Mouse (Mus musculus) gastrocnemius, adult 2 months (tissue): ENCODE results near the gene Trank1. TPM values are rescaled to one million over a fixed set of nuclear protein-coding genes. Genes with fewer than 3 reads are reported as not detected.
A peak's percentile ranks its signal among the peaks of the same experiment; 100 is the strongest.

Source experiments
- DNase-seq: peaks from one replicate; pipeline ENCODE4 v3.0.0; 2022
- H3K27ac ChIP-seq: fragments of 200-600 bp; 2 replicates; pipeline ENCODE4 v1.8.1; 2022; ENCODE audit warnings: mild to moderate bottlenecking
- H3K4me3 ChIP-seq: fragments of 200-600 bp; 2 replicates; pipeline ENCODE4 v1.8.1; 2022; ENCODE audit warnings: mild to moderate bottlenecking, moderate library complexity
- CTCF ChIP-seq: fragments of 200-600 bp; IDR thresholded peaks from 2 replicates; pipeline ENCODE4 v1.8.1; 2022; ENCODE audit warnings: antibody characterized with exemption, mild to moderate bottlenecking, moderate library complexity
- intact Hi-C: fragments of 180-260 bp; cut with DNase I; formaldehyde crosslinking; loops from one replicate; pipeline ENCODE4 v1.15.1; 2025
- long read RNA-seq, 2 experiments: library from polyadenylated mRNA; stranded (forward); transcript quantifications; one replicate each; pipeline ENCODE4 v2.0.0; 2021
- total RNA-seq, 2 experiments: library from RNA; stranded (reverse); gene quantifications; 2 replicates each; pipeline ENCODE4 v1.2.3; 2021

Trank1 gene
- not detected for total RNA-seq
- long read RNA-seq, experiment 1, result 0 reads
- long read RNA-seq, experiment 2, result 0 reads

- TF ChIP-seq CTCF, result no peak
- Histone ChIP-seq H3K4me3 (peak within 1 kb of the TSS; percentile 63), H3K27ac (no peak within 1 kb of the TSS)
- DNase-seq, result peak; percentile 21
- intact Hi-C loops, result no loop called here
Measured at GRCm38 (mm10) chr9:111311031-111311842, at the start of gene Trank1. Gene Trank1 (plus strand): TSS chr9:111311739.

- no peak overlapping the region for H3K4me3 ChIP-seq
- intact Hi-C loops, result loop anchor here (10.0 kb wide), 1 partner anchor 303 kb away; no protein-coding TSS in a partner anchor
Measured at GRCm38 (mm10) chr9:111267998-111268397, 43.5 kb upstream of the Trank1 start.

GRCm38 (mm10) chr9:111270606-111271005 lies 40.9 kb upstream of the Trank1 start:
- intact Hi-C loops, result loop anchor here (5.0 kb wide), 1 partner anchor 153 kb away; the partner anchor contains the start of gene Lrrfip2

More at GRCm38 (mm10) chr9:111267998-111268397, 43.5 kb upstream of the Trank1 start:
- H3K27ac ChIP-seq, result no peak overlapping the region
- no peak for TF ChIP-seq CTCF
- no peak for DNase-seq

GRCm38 (mm10) chr9:111271056-111271433 lies 40.5 kb upstream of the Trank1 start:
- peak overlapping the region; percentile 88 for H3K4me3 ChIP-seq
- TF ChIP-seq CTCF, result no peak
- peak overlapping the region; percentile 93 for H3K27ac ChIP-seq
- DNase-seq, result no peak
- intact Hi-C loops, result loop anchor here (5.0 kb wide), 1 partner anchor 154 kb away; the partner anchor contains the start of gene Lrrfip2

More at GRCm38 (mm10) chr9:111270606-111271005, 40.9 kb upstream of the Trank1 start:
- TF ChIP-seq CTCF, result no peak
- DNase-seq, result no peak
- Histone ChIP-seq H3K4me3 (peak overlapping the region; percentile 88), H3K27ac (peak overlapping the region; percentile 93)

GRCm38 (mm10) chr9:111271434-111272160 lies 39.9 kb upstream of the Trank1 start, which contains the start of the genes Mlh1 and Epm2aip1:
Gene Mlh1 (minus strand): TSS chr9:111271791.
Gene Epm2aip1 (plus strand): TSS chr9:111271929.
- DNase-seq, result peak; percentile 99
- H3K27ac ChIP-seq, result peak within 1 kb of the TSS; percentile 99
- peak within 1 kb of the TSS; percentile 88 for H3K4me3 ChIP-seq
- no peak; the same call in 1 of the 2 replicates for TF ChIP-seq CTCF
- intact Hi-C loops, result loop anchor here (5.0 kb wide), 1 partner anchor 154 kb away; the partner anchor contains the start of gene Lrrfip2

GRCm38 (mm10) chr9:111272356-111272755 lies 39.2 kb upstream of the Trank1 start:
- Histone ChIP-seq H3K4me3 (peak overlapping the region; percentile 88), H3K27ac (peak overlapping the region; percentile 99)
- peak; percentile 44 for DNase-seq
- TF ChIP-seq CTCF, result no peak
- intact Hi-C loops, result loop anchor here (5.0 kb wide), 1 partner anchor 155 kb away; the partner anchor contains the start of gene Lrrfip2

GRCm38 (mm10) chr9:111272996-111273785 lies 38.3 kb upstream of the Trank1 start:
- TF ChIP-seq CTCF, result no peak
- intact Hi-C loops, result loop anchor here (5.0 kb wide), 1 partner anchor 156 kb away; the partner anchor contains the start of gene Lrrfip2
- peak overlapping the region; percentile 88 for H3K4me3 ChIP-seq
- DNase-seq, result no peak
- peak overlapping the region; percentile 99 for H3K27ac ChIP-seq

- no peak for DNase-seq
- no peak for TF ChIP-seq CTCF
- peak overlapping the region; percentile 88 for H3K4me3 ChIP-seq
- intact Hi-C loops, result loop anchor here (5.0 kb wide), 1 partner anchor 157 kb away; the partner anchor contains the start of gene Lrrfip2
- peak overlapping the region; percentile 99; the same call in 1 of the 2 replicates for H3K27ac ChIP-seq
Measured at GRCm38 (mm10) chr9:111273958-111274357, 37.6 kb upstream of the Trank1 start.

- intact Hi-C loops, result no loop called here
- no peak for TF ChIP-seq CTCF
Measured at GRCm38 (mm10) chr9:111275156-111275555, 36.4 kb upstream of the Trank1 start.

GRCm38 (mm10) chr9:111285061-111285460 lies 26.5 kb upstream of the Trank1 start:
- DNase-seq, result no peak
- intact Hi-C loops, result no loop called here
- H3K4me3 ChIP-seq, result no peak overlapping the region
- TF ChIP-seq CTCF, result no peak
- H3K27ac ChIP-seq, result no peak overlapping the region

More at GRCm38 (mm10) chr9:111275156-111275555, 36.4 kb upstream of the Trank1 start:
- DNase-seq, result no peak
- peak overlapping the region; percentile 88 for H3K4me3 ChIP-seq
- H3K27ac ChIP-seq, result peak overlapping the region; percentile 4; the same call in 1 of the 2 replicates

GRCm38 (mm10) chr9:111285676-111286075 lies 25.9 kb upstream of the Trank1 start:
- intact Hi-C loops, result no loop called here
- H3K27ac ChIP-seq, result no peak overlapping the region
- TF ChIP-seq CTCF, result no peak
- H3K4me3 ChIP-seq, result no peak overlapping the region
- DNase-seq, result no peak
